Mouse (Mus musculus): Measurements from ENCODE around the gene Mdm1. TPM values are rescaled to one million over a fixed set of nuclear protein-coding genes. Genes with fewer than 3 reads are reported as not detected.
"Not testable (repeated sequence)": the region's sequence is repeated elsewhere in the genome, so short reads cannot be mapped to it uniquely, and the experiment has no call there.

The Mdm1 gene
- polyA plus RNA-seq, 1 experiment: 7.3 TPM

DNA sequence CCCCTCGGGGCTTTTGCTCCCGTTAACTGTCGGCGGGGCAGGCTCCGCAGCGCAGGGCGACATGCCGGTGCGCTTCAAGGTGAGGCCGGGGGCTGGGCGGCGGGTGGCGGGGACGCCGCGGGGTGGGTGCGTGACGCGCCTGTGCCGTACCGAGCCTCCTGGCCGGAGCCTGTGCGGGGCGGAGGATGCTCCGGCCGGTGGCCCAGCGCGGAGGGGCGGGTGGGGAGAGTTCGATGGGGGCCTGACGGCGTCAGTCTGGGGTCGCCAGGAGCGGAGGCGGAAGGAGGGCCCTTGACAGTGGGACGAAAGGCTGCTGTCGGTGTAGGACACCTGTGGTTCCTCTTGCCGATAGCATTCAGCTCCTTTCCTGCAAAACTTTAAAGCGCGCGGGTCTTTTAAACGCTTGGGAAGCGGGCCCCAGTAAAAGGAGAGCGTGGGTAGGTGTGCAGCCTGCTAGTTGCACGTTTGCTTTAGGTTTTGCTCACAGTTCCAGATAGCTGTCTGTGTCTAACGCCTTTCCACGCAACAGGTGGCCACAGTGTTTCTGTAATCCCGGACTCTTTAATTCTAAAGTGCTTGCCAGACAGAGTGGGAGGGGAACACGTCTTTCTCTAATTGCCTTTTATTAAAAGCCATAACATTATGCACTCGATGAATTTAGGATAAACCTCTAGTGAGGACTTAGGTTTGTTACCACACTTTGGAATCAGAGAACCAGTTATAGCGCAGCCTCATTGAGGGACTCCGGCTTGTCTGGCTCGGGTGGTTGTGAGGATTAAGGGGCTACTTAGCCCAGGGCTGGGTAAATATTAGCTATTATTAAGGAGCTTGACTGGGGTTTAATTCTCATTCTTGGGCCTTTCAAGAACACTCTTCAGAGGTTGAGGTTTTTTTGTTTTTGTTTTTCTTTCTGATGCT, 532 bp downstream of the Mdm1 start:
- H3K4me1 ChIP-seq (ENCODE audit: control insufficient read depth, insufficient read depth, low read length): peaks cover 6% of the 10 kb centered on the region
- no peak overlapping the region for H3K27ac ChIP-seq (ENCODE audit: insufficient read depth, low read length)
- peak overlapping the region; percentile 57 for H3K4me3 ChIP-seq (ENCODE audit: insufficient read depth, low read length)
- TF ChIP-seq POLR2A (IDR thresholded peaks at IDR 0.05; ENCODE audit: low read depth, low read length) (no peak), CTCF (IDR thresholded peaks at IDR 0.05; ENCODE audit: borderline replicate concordance, insufficient read depth, low read length) (no peak)

DNA sequence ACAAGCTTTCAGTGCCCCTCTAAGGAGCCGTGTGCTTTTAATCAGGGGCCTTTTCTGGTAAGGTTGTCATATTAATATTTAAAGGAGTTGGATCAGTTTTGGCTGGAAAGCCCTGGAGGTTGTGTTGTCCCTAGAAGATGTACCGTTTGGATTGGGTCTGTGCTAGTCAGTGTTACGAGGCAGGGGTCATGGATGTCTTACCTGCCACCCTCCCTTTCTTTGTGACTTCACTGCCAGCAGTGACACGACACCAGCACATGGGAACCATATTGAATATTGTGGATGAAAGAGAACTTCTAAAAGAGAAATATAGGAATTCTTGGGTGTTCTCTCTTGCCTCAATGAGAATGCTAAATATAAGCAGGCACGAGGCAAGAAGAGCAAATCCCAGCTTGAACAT, 7.8 kb downstream of the Mdm1 start:
- no peaks in the 10 kb centered on the region for H3K4me1 ChIP-seq (ENCODE audit: control insufficient read depth, insufficient read depth, low read length)
- H3K27ac ChIP-seq (ENCODE audit: insufficient read depth, low read length): no peak overlapping the region
- H3K4me3 ChIP-seq (ENCODE audit: insufficient read depth, low read length): no peak overlapping the region
- TF ChIP-seq POLR2A (IDR thresholded peaks at IDR 0.05; ENCODE audit: low read depth, low read length): no peak
- no peak for TF ChIP-seq CTCF (IDR thresholded peaks at IDR 0.05; ENCODE audit: borderline replicate concordance, insufficient read depth, low read length)

DNA sequence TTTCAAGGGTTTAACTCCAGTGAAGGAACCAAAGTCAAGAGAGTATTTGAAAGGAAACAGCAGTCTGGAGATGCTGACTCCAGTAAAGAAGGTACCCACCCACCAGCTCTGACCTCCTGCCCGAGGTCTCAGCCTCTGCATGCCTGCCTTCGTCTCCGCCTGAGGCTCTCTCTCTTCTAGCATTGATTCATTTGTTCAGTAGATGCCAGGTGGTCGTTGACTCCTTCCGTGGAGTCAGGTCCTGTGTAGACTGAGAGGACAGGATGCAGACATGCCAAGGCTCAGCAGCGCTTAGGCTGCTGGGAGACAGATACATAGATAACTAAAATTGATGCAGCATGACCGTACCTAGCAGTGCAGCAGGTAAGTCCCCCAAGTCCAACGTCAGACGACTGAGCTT, 9.3 kb downstream of the Mdm1 start:
- Histone ChIP-seq H3K4me3 (ENCODE audit: insufficient read depth, low read length) (no peak overlapping the region), H3K27ac (ENCODE audit: insufficient read depth, low read length) (no peak overlapping the region), H3K4me1 (ENCODE audit: control insufficient read depth, insufficient read depth, low read length) (no peaks in the 10 kb centered on the region)
- TF ChIP-seq CTCF (IDR thresholded peaks at IDR 0.05; ENCODE audit: borderline replicate concordance, insufficient read depth, low read length) (no peak), POLR2A (IDR thresholded peaks at IDR 0.05; ENCODE audit: low read depth, low read length) (no peak)

DNA sequence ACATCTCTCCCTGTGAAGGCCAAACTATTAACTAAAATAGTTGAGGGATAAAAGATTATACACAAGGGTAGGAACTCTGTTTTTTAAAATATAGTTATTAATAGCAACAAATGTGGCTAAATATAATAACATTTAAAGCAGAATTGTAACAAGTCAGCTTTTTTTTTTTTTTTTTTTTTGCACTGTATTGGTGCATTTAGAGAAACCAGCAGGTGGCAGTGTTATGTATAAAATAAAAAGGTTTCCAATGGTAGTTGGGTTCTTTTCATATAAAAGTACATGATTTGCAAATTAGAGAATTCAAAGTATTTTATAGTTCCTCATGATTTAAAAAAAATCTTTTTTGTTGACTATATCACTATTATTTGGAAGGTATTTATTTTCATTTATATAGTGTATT, 14.3 kb downstream of the Mdm1 start:
- no peak overlapping the region for H3K27ac ChIP-seq (ENCODE audit: insufficient read depth, low read length)
- no peak overlapping the region for H3K4me3 ChIP-seq (ENCODE audit: insufficient read depth, low read length)
- TF ChIP-seq CTCF (IDR thresholded peaks at IDR 0.05; ENCODE audit: borderline replicate concordance, insufficient read depth, low read length): no peak
- TF ChIP-seq POLR2A (IDR thresholded peaks at IDR 0.05; ENCODE audit: low read depth, low read length): no peak

DNA sequence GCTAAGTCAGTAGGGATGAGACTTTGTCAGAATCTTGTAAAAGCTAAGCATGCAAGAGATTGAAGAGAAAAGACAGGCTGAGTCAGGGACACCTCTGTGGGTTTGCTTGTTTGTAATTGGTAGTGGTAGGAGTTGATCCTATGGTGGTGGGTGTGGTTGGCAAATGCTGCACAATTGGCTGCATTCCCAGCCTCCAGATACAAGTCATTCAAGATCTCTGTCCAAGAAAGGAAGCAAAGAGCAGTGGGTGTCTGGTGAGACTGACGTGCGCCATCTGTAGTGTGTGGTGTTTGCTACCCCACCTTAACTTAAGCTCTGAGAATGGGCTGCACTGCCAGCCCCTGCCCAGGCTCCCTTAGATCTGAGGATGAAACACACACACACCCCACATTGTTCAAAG, 19.5 kb downstream of the Mdm1 start:
- Histone ChIP-seq H3K4me3 (ENCODE audit: insufficient read depth, low read length) (no peak overlapping the region), H3K4me1 (ENCODE audit: control insufficient read depth, insufficient read depth, low read length) (no peaks in the 10 kb centered on the region), H3K27ac (ENCODE audit: insufficient read depth, low read length) (no peak overlapping the region)
- no peak for TF ChIP-seq CTCF (IDR thresholded peaks at IDR 0.05; ENCODE audit: borderline replicate concordance, insufficient read depth, low read length)
- no peak for TF ChIP-seq POLR2A (IDR thresholded peaks at IDR 0.05; ENCODE audit: low read depth, low read length)

More for the DNA sequence above, 14.3 kb downstream of the Mdm1 start:
- H3K4me1 ChIP-seq (ENCODE audit: control insufficient read depth, insufficient read depth, low read length): no peaks in the 10 kb centered on the region

DNA sequence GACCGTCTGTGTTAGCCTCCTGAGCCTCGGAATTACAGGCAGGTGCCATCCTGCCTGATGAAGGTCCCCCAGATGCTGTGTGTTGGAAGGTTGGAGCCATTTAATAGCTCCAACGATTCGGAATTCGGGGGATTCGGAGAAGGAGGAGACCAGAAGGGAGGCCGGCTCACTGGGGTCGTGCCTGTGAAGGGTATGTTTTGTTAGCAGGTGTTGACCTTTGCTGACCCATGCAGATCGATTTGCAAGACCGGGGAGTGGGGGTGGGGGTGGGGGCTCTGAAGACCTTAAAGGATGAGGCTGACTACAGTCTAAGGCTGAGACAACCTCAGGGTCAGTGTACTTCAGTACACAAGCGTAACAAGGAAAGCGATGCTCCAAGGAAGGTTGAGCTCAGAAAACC, 27.6 kb downstream of the Mdm1 start:
- Histone ChIP-seq H3K4me3 (ENCODE audit: insufficient read depth, low read length) (no peak overlapping the region), H3K27ac (ENCODE audit: insufficient read depth, low read length) (no peak overlapping the region), H3K4me1 (ENCODE audit: control insufficient read depth, insufficient read depth, low read length) (peaks cover 2% of the 10 kb centered on the region; the same call in 1 of the 2 replicates)
- TF ChIP-seq POLR2A (IDR thresholded peaks at IDR 0.05; ENCODE audit: low read depth, low read length) (no peak), CTCF (IDR thresholded peaks at IDR 0.05; ENCODE audit: borderline replicate concordance, insufficient read depth, low read length) (no peak)

DNA sequence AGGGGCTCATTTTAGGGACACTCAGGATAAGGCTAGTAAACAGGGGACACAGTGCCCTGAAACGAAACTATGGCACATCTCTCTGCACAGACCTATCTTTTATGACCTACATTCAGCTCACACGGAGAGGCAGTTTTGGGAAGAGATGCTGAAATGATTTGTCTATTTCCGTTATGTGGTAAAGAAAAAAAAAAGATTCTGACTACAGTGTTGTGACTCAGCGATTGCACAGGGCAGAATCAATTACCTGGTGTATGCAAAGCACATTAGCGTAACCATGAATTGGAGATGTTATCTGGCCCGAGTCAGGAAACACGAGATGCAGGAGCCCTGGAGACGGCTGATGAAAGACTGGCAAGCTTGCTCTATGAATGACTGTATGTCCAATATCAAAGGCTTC, 30.8 kb downstream of the Mdm1 start:
- no peak overlapping the region for H3K4me3 ChIP-seq (ENCODE audit: insufficient read depth, low read length)
- no peak overlapping the region; the same call in 1 of the 2 replicates for H3K27ac ChIP-seq (ENCODE audit: insufficient read depth, low read length)
- TF ChIP-seq CTCF (IDR thresholded peaks at IDR 0.05; ENCODE audit: borderline replicate concordance, insufficient read depth, low read length): no peak
- TF ChIP-seq POLR2A (IDR thresholded peaks at IDR 0.05; ENCODE audit: low read depth, low read length): no peak
- H3K4me1 ChIP-seq (ENCODE audit: control insufficient read depth, insufficient read depth, low read length): peaks cover 2% of the 10 kb centered on the region; the same call in 1 of the 2 replicates

DNA sequence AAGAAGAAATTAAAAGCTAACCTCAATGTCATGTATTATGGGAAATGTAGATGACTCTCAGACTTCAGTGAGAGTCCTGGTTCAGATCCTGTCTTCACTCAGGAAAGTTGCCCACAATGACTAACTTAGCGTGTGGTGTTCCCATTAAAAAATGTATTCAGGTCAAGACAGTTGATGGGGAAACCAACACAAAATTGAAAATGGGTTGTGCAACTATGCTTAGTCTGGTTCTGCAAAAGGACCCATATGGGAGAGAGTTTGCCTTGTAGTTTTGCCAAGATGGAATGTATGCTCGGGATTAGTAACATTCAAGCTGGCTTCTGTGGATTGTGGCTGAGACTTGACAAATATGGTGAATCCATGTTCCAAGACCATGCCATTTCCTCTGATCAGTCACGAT, 31.3 kb downstream of the Mdm1 start:
- no peak for TF ChIP-seq CTCF (IDR thresholded peaks at IDR 0.05; ENCODE audit: borderline replicate concordance, insufficient read depth, low read length)
- TF ChIP-seq POLR2A (IDR thresholded peaks at IDR 0.05; ENCODE audit: low read depth, low read length): no peak
- Histone ChIP-seq H3K4me1 (ENCODE audit: control insufficient read depth, insufficient read depth, low read length) (peaks cover 2% of the 10 kb centered on the region; the same call in 1 of the 2 replicates), H3K4me3 (ENCODE audit: insufficient read depth, low read length) (no peak overlapping the region), H3K27ac (ENCODE audit: insufficient read depth, low read length) (peak overlapping the region; percentile 40)

DNA sequence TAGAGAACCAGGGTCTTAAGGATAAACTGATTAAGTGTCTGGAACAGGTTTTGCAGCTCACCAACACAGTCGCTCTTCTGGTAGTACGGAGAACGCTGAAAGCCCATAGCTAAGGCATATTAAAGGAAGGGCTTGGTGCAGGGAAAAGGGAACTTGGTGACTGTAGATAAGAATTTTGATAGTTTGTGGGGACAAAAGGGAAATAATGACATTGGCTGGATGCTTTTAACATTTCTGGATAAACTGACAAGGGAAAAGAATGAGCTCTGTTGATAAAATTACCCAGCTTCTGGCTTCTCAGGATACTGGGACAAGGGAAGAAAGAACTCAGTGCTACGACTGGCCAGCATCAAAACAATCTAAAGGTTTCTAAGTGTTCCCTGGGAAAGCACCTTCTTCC, 33.9 kb downstream of the Mdm1 start:
- H3K4me1 ChIP-seq (ENCODE audit: control insufficient read depth, insufficient read depth, low read length); H3K4me3 ChIP-seq (ENCODE audit: insufficient read depth, low read length); H3K27ac ChIP-seq (ENCODE audit: insufficient read depth, low read length): not testable (repeated sequence)

DNA sequence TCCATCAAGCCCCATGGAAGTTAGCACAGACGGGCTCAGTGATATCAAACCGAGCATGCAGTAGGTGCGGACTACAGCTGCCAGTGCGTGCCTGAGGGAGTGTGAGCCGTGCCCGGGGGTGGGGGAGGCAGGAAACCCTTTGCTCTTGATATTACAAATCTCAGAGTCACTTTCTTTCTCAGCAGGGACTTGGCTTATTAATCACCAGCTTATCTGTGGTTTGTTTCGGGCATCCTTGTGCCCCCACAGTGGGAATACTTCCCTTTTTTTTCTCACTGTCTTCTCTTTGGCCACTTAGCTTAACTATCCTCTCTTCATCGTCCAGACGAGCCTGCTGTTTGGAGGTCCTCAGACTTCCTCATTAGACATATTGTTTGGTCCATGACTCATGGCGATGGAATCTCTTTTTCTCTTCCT, 37.1 kb downstream of the Mdm1 start:
- no peak for TF ChIP-seq CTCF (IDR thresholded peaks at IDR 0.05; ENCODE audit: borderline replicate concordance, insufficient read depth, low read length)
- H3K27ac ChIP-seq (ENCODE audit: insufficient read depth, low read length): no peak overlapping the region
- no peak overlapping the region for H3K4me3 ChIP-seq (ENCODE audit: insufficient read depth, low read length)
- peaks cover 5% of the 10 kb centered on the region for H3K4me1 ChIP-seq (ENCODE audit: control insufficient read depth, insufficient read depth, low read length)

Measured in embryonic fibroblast, embryonic 13.5 days (primary cell).